ENCODE assay signal across 25 mouse cellular contexts in the genomic region with DNA sequence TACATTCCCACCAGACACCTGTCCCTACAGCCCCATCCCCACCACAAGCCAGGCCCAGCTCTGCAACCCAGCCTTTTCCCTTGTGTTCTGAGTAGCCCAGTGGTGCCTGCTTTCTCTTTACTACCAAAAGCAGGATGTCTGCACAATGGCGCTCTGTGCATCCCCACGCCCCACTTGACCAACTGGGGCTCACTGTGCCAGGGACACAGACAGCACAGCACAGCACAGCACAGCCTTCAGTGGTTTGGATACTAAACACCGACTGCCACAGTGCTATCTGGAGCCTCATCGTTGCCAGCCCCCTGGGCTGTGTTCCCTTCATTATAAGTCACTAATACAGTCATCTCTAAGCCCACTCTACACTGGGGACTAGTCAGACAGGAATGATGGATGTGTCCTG. TPM values are rescaled to one million over a fixed set of nuclear protein-coding genes. Genes with fewer than 3 reads are reported as not detected.
A peak's percentile ranks its signal among the peaks of the same experiment; 100 is the strongest.
DNase-seq lines count a peak whose midpoint lies in the region; ATAC-seq and TF ChIP-seq lines count a peak whose summit lies in the region.
"Had no signal": no experiment of that assay in that cellular context is flagged by ENCODE, and none has a peak within 500 bp of the region (broad histone marks: within the 10 kb centered on the region; RNA-seq: fewer than 3 reads in every experiment).

No protein-coding gene starts in this region.

- H3K4me1 ChIP-seq in forebrain, postnatal 0 days (ENCODE audit: insufficient read depth), result peaks cover 22% of the 10 kb centered on the region
- peaks cover 49% of the 10 kb centered on the region for H3K4me1 ChIP-seq in forebrain, embryonic 13.5 days
- peaks cover 32% of the 10 kb centered on the region for H3K4me1 ChIP-seq in midbrain, embryonic 14.5 days (ENCODE audit: control insufficient read depth, insufficient read depth, low read length)

- no peak for TF ChIP-seq CTCF in forebrain, postnatal 0 days (IDR thresholded peaks at IDR 0.05; ENCODE audit: low read depth)
- TF ChIP-seq CTCF in left cerebral cortex, adult 2 months (IDR thresholded peaks at IDR 0.05), result no peak

- peak; percentile 20 to 29 for DNase-seq in cerebellum, adult 18-20 months
- DNase-seq in cerebellum, postnatal 4 days (ENCODE audit: low spot score in 2 of 2), result no peak
- no peak for DNase-seq in forebrain, postnatal 0 days
- DNase-seq in left cerebral cortex, adult 2 months (ENCODE audit: extremely low spot score in 1 of 2, low spot score in 2 of 2), result no peak
- no peak for DNase-seq in left cerebral cortex, postnatal 4 days
- no peak for DNase-seq in midbrain, embryonic 14.5 days
- DNase-seq: adrenal gland, adult 8-10 months; adrenal gland, postnatal 36 days; B cell, adult 2 months; gastrocnemius, postnatal 10 days; heart, adult 18-20 months; heart, postnatal 10 days; heart, postnatal 4 days had no signal

- peak; percentile 7; the same call in 1 of the 2 replicates for ATAC-seq in forebrain, postnatal 0 days
- no peak for ATAC-seq in forebrain, embryonic 13.5 days
- no peak for ATAC-seq in midbrain, embryonic 14.5 days (ENCODE audit: low FRiP score, low TSS enrichment)
- ATAC-seq: CD4-positive, CD25-positive, alpha-beta regulatory T cell, adult 4 months; hindbrain, embryonic 16.5 days; inflammation-experienced regulatory T-cells, adult 6 months; intestine, postnatal 0 days had no signal

- no peak overlapping the region for H3K27ac ChIP-seq in forebrain, postnatal 0 days (ENCODE audit: low read depth, low read length)
- no peak overlapping the region for H3K27ac ChIP-seq in forebrain, embryonic 13.5 days
- H3K27ac ChIP-seq in left cerebral cortex, adult 2 months, result peak overlapping the region; percentile 75
- H3K27ac ChIP-seq in midbrain, embryonic 14.5 days (replicated peaks; ENCODE audit: low read depth, low read length), result no peak overlapping the region
- H3K27ac ChIP-seq: embryonic facial prominence, embryonic 13.5 days; forebrain, embryonic 12.5 days; heart, embryonic 10.5 days; hindbrain, embryonic 12.5 days had no signal

- H3K4me2 ChIP-seq in forebrain, postnatal 0 days (ENCODE audit: low read depth), result no peak overlapping the region
- no peak overlapping the region for H3K4me2 ChIP-seq in forebrain, embryonic 13.5 days
- no peak overlapping the region for H3K4me2 ChIP-seq in midbrain, embryonic 14.5 days (ENCODE audit: low read length)
- H3K4me2 ChIP-seq: embryonic facial prominence, embryonic 13.5 days; forebrain, embryonic 12.5 days; hindbrain, embryonic 12.5 days had no signal

- no peaks in the 10 kb centered on the region for H3K9me3 ChIP-seq in forebrain, postnatal 0 days (ENCODE audit: low read length)
- no peaks in the 10 kb centered on the region for H3K9me3 ChIP-seq in forebrain, embryonic 13.5 days (replicated peaks)
- no peaks in the 10 kb centered on the region for H3K9me3 ChIP-seq in midbrain, embryonic 14.5 days (ENCODE audit: control insufficient read depth, low read length)
- H3K9me3 ChIP-seq: embryonic facial prominence, embryonic 13.5 days; forebrain, embryonic 12.5 days; G1E; heart, embryonic 10.5 days; hindbrain, embryonic 12.5 days had no signal

- intact Hi-C loops in left cerebral cortex, adult 2 months (cut with DNase I), result no loop called here
- intact Hi-C loops in left cerebral cortex, postnatal 4 days (cut with DNase I), result no loop called here

- H3K9ac ChIP-seq in forebrain, postnatal 0 days, result no peak overlapping the region
- H3K9ac ChIP-seq in forebrain, embryonic 13.5 days, result no peak overlapping the region
- H3K9ac ChIP-seq in midbrain, embryonic 14.5 days (replicated peaks; ENCODE audit: low read length), result no peak overlapping the region
- H3K9ac ChIP-seq: embryonic facial prominence, embryonic 13.5 days; forebrain, embryonic 12.5 days; hindbrain, embryonic 12.5 days had no signal

- H3K36me3 ChIP-seq in forebrain, postnatal 0 days (ENCODE audit: insufficient read depth), result peaks cover 25% of the 10 kb centered on the region
- H3K36me3 ChIP-seq in forebrain, embryonic 13.5 days (ENCODE audit: poor library complexity, severe bottlenecking), result peaks cover 26% of the 10 kb centered on the region
- peaks cover 26% of the 10 kb centered on the region for H3K36me3 ChIP-seq in midbrain, embryonic 14.5 days (ENCODE audit: control insufficient read depth, insufficient read depth, low read length)
- H3K36me3 ChIP-seq: G1E had no signal

- 89% methylated on average over 4 of the region's 4 CpGs for WGBS in forebrain, postnatal 0 days
- 95% methylated on average over 4 of the region's 4 CpGs for WGBS in forebrain, embryonic 13.5 days
- WGBS in midbrain, embryonic 14.5 days, result 87% methylated on average over 4 of the region's 4 CpGs

- no peak overlapping the region for H3K4me3 ChIP-seq in forebrain, postnatal 0 days (ENCODE audit: low read depth, low read length)
- no peak overlapping the region for H3K4me3 ChIP-seq in forebrain, embryonic 13.5 days
- H3K4me3 ChIP-seq in left cerebral cortex, adult 2 months, result no peak overlapping the region
- H3K4me3 ChIP-seq in midbrain, embryonic 14.5 days (replicated peaks; ENCODE audit: low read depth, low read length), result no peak overlapping the region
- H3K4me3 ChIP-seq: embryonic facial prominence, embryonic 13.5 days; forebrain, embryonic 12.5 days; heart, embryonic 10.5 days; hindbrain, embryonic 12.5 days had no signal

- no peaks in the 10 kb centered on the region for H3K27me3 ChIP-seq in forebrain, postnatal 0 days (ENCODE audit: insufficient read depth, low read length)
- no peaks in the 10 kb centered on the region for H3K27me3 ChIP-seq in forebrain, embryonic 13.5 days
- H3K27me3 ChIP-seq in midbrain, embryonic 14.5 days (ENCODE audit: control insufficient read depth, insufficient read depth, low read length), result no peaks in the 10 kb centered on the region
- H3K27me3 ChIP-seq: embryonic facial prominence, embryonic 13.5 days; forebrain, embryonic 12.5 days; hindbrain, embryonic 12.5 days had no signal

RNA-seq across cellular contexts. Expression of a gene that starts 6.9 kb away (rescaled TPM):
- 451 and 455 TPM in 2 replicates for total RNA-seq in forebrain, postnatal 0 days (2014; rRNA removed)
- 329 and 350 TPM in 2 replicates for polyA plus RNA-seq in forebrain, postnatal 0 days (2015; fragmentation: Nextera tagmentation; extraction: Ambion mirVana)
- polyA plus RNA-seq in forebrain, embryonic 13.5 days (2015; fragmentation: Nextera tagmentation; extraction: Ambion mirVana), result 186 and 199 TPM in 2 replicates
- total RNA-seq in left cerebral cortex, adult 2 months (2021), result 100 to 1,000 TPM; 440 to 458 TPM
- 100 to 1,000 TPM; 327 to 331 TPM for total RNA-seq in left cerebral cortex, postnatal 4 days (2021)
- 227 and 305 TPM in 2 replicates for polyA plus RNA-seq in midbrain, embryonic 14.5 days (2014; fragmentation: Nextera tagmentation; extraction: Ambion mirVana)

RNA-seq across cellular contexts. Expression of a gene that starts 20.4 kb away (rescaled TPM):
- total RNA-seq in forebrain, postnatal 0 days (2014; rRNA removed), result 100 and 124 TPM in 2 replicates
- 88.8 and 100 TPM in 2 replicates for polyA plus RNA-seq in forebrain, postnatal 0 days (2015; fragmentation: Nextera tagmentation; extraction: Ambion mirVana)
- polyA plus RNA-seq in forebrain, embryonic 13.5 days (2015; fragmentation: Nextera tagmentation; extraction: Ambion mirVana), result 48.5 and 53.9 TPM in 2 replicates
- 100 to 1,000 TPM in 1 of 2 experiments, 10 to 100 TPM in 1; 96.9 to 107 TPM for total RNA-seq in left cerebral cortex, adult 2 months (2021)
- total RNA-seq in left cerebral cortex, postnatal 4 days (2021), result 10 to 100 TPM; 59.3 to 65.7 TPM
- 90.6 and 91.4 TPM in 2 replicates for polyA plus RNA-seq in midbrain, embryonic 14.5 days (2014; fragmentation: Nextera tagmentation; extraction: Ambion mirVana)

RNA-seq across cellular contexts. Expression of a gene that starts 25.4 kb away (rescaled TPM):
- total RNA-seq in forebrain, postnatal 0 days (2014; rRNA removed), result not detected in 2 replicates
- 0.17 and 0.21 TPM in 2 replicates for polyA plus RNA-seq in forebrain, postnatal 0 days (2015; fragmentation: Nextera tagmentation; extraction: Ambion mirVana)
- 0.26 TPM in 1 of 2 replicates, not detected in the other for polyA plus RNA-seq in forebrain, embryonic 13.5 days (2015; fragmentation: Nextera tagmentation; extraction: Ambion mirVana)
- total RNA-seq in left cerebral cortex, adult 2 months (2021), result under 1 TPM; 0.30 to 0.68 TPM
- under 1 TPM in 1 of 2 experiments, not detected in 1; 0.26 TPM for total RNA-seq in left cerebral cortex, postnatal 4 days (2021)
- 0.27 and 0.55 TPM in 2 replicates for polyA plus RNA-seq in midbrain, embryonic 14.5 days (2014; fragmentation: Nextera tagmentation; extraction: Ambion mirVana)
- total RNA-seq: common myeloid progenitor, adult 5-6 weeks; G1E; heart, adult 18-20 months had no signal
- polyA plus RNA-seq: CD4-positive, CD25-positive, alpha-beta regulatory T cell, adult 4 months; G1E; heart, embryonic 14.5 days; inflammation-experienced regulatory T-cells, adult 6 months had no signal

RNA-seq across cellular contexts. Expression of a gene that starts 58.8 kb away (rescaled TPM):
- total RNA-seq in forebrain, postnatal 0 days (2014; rRNA removed), result 142 and 160 TPM in 2 replicates
- polyA plus RNA-seq in forebrain, postnatal 0 days (2015; fragmentation: Nextera tagmentation; extraction: Ambion mirVana), result 70.5 and 93.0 TPM in 2 replicates
- 45.0 and 51.6 TPM in 2 replicates for polyA plus RNA-seq in forebrain, embryonic 13.5 days (2015; fragmentation: Nextera tagmentation; extraction: Ambion mirVana)
- 100 to 1,000 TPM; 151 to 165 TPM for total RNA-seq in left cerebral cortex, adult 2 months (2021)
- 100 to 1,000 TPM; 167 to 168 TPM for total RNA-seq in left cerebral cortex, postnatal 4 days (2021)
- 68.5 and 69.3 TPM in 2 replicates for polyA plus RNA-seq in midbrain, embryonic 14.5 days (2014; fragmentation: Nextera tagmentation; extraction: Ambion mirVana)

Comparison
In these comparisons a context has a peak if more than half of its experiments do, and no peak if none do; other contexts are left out.
1. DNase-seq: peak in cerebellum, adult 18-20 months (2 of 2); none in cerebellum, postnatal 4 days (0 of 2), forebrain, postnatal 0 days (single experiment), left cerebral cortex, adult 2 months (0 of 2), left cerebral cortex, postnatal 4 days (single experiment) and midbrain, embryonic 14.5 days (single experiment).